Mouse (Mus musculus) bone marrow, adult 2 months (tissue): ENCODE measurements around the gene Alyref. TPM values are rescaled to one million over a fixed set of nuclear protein-coding genes. Genes with fewer than 3 reads are reported as not detected.
"Not testable (repeated sequence)": the region's sequence is repeated elsewhere in the genome, so short reads cannot be mapped to it uniquely, and the experiment has no call there.

Experiments used
- H3K27ac ChIP-seq: fragments of 200-500 bp; 2 replicates; pipeline ENCODE4 v1.5.1; 2012; ENCODE audit warnings: low read depth, mild to moderate bottlenecking, control low read depth, inconsistent platforms, low read length; ENCODE audit not compliant: control insufficient read depth, poor library complexity, insufficient read depth
- H3K4me1 ChIP-seq: fragments of 200-500 bp; 2 replicates; pipeline ENCODE4 v1.6.1; 2011; ENCODE audit warnings: low read length; ENCODE audit not compliant: control insufficient read depth, insufficient read depth
- H3K4me3 ChIP-seq: fragments of 200-500 bp; replicated peaks from 2 replicates; pipeline ENCODE3; 2011; ENCODE audit warnings: mild to moderate bottlenecking, low read depth, low read length, control low read depth; ENCODE audit not compliant: control insufficient read depth
- CTCF ChIP-seq: fragments of 200-500 bp; IDR thresholded peaks from 2 replicates; pipeline ENCODE4 v1.5.1; 2011; ENCODE audit warnings: low read length, control low read depth; ENCODE audit not compliant: control insufficient read depth, insufficient read depth
- POLR2A ChIP-seq: fragments of 200-500 bp; IDR thresholded peaks from 2 replicates; pipeline ENCODE4 v1.6.1; 2011; ENCODE audit warnings: low read depth, mild to moderate bottlenecking, control low read depth, low read length, borderline replicate concordance; ENCODE audit not compliant: control insufficient read depth
- WGBS: fragments of 180-500 bp; shearing (Covaris S2); methylation state at CpG from one replicate; pipeline ENCODE4 v1.1.7; 2018; 5-methylcytosine and 5-hydroxymethylcytosine counted together
- polyA plus RNA-seq: library from polyadenylated mRNA; stranded (reverse); fragments of >200 nt; gene quantifications from 2 replicates; pipeline ENCODE4 v1.2.4, GENCODE M21; 2011; ENCODE audit warnings: low replicate concordance; ENCODE audit not compliant: missing spikeins, insufficient read depth, insufficient read length

The Alyref gene
- polyA plus RNA-seq, 1 experiment = 174 TPM

DNA sequence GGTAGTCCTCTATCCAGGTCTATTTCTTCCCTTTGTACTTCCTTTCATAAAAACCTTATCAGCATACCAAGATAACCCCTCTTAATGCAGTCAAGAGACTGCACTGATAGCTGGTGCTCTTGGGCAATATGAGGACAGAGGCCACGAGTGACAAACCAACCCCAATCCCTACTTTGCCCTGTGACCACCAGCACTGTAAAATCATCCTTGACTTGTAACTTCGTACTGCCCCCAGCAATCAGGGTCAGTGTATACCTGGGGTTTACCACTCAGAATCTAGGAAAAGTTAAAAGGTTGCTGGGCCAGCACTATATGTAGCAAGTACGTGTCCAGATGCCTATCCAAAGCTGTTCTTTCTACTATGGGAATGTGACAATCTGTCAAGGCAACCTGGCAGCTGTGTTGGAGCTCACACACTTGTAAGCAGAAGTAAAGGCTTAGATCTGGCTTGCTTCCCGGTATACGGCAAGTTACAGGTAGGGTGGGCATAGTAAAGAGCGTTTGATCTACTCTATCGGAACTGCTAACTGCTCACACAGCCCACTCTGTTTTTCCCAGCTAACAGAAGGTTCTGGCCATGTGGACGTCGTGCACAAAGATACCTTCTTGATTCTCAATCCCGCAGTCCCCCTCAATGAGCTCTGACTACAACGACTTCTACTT lies 26.3 kb downstream of the Alyref start:
- TF ChIP-seq POLR2A = no peak
- no peak for TF ChIP-seq CTCF
- 6% methylated on average over 11 of the region's 11 CpGs for WGBS
- peak overlapping the region; percentile 93 for H3K27ac ChIP-seq
- H3K4me3 ChIP-seq = peak overlapping the region; percentile 97
- peaks cover 3% of the 10 kb centered on the region; the same call in 1 of the 2 replicates for H3K4me1 ChIP-seq

DNA sequence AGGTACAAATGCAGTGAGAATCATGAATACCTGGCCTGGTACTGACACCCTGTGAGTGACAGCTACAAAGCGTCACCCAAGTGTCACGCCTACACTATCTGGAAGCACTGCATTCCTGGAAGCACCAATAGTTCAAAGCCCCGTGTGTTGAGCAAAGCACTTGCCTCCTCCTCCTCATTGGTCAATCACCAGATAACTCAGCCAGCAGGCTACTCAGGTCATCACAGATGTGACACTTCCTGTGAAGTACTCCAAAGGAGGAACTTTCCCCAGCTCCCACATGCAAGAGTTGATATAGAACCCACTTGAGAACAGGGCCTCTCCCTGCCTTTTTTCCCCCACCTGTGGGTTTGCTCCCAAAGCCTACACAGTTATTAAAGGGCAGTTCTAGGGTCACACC lies 27.0 kb downstream of the Alyref start:
- Histone ChIP-seq H3K27ac (no peak overlapping the region), H3K4me1 (peaks cover 3% of the 10 kb centered on the region; the same call in 1 of the 2 replicates), H3K4me3 (no peak overlapping the region)
- WGBS = 31% methylated on average over 3 of the region's 3 CpGs
- TF ChIP-seq POLR2A = no peak
- TF ChIP-seq CTCF = no peak

DNA sequence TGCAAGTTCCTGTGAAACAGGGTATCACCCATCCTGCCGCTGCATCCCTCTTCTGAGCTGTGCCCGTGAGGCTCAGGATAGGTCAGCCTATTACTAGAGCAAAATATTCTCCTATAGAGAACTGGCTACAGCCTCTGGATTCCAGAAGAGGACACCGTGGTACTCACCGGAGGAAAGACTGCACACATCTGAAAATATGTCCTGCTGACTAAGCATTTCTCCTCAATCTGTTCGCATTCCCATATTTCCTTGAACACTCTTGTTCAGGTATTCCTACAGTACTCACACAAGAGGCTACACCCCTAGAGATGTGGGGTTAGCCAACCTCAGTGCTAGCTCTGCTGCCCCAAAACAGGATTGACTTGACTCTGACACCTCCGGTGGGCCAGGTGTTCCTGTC lies 29.8 kb downstream of the Alyref start:
- Histone ChIP-seq H3K4me1 (peaks cover 2% of the 10 kb centered on the region; the same call in 1 of the 2 replicates), H3K4me3 (no peak overlapping the region), H3K27ac (no peak overlapping the region)
- 87% methylated on average over 6 of the region's 6 CpGs for WGBS
- TF ChIP-seq POLR2A = no peak
- TF ChIP-seq CTCF = no peak

DNA sequence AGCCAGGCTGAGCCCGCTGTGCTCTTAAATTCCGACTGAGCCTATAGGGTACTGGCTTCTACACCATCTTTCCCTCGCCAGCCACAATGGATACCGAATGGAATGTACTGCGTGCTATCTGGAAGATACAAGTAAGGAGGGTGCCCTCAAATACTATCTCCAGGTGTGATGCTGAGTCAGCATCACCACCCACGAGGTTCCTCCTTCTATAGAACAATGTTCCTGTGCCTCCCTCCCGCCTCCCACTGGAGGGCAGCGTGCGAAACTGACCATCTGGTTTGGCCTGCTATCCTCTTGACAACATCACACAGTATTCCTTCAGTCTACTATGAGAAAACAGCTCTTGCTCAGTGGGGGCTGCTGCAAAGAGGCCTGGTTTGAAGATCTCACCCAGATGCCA lies 33.1 kb downstream of the Alyref start:
- no peaks in the 10 kb centered on the region for H3K4me1 ChIP-seq
- no peak overlapping the region for H3K4me3 ChIP-seq
- no peak overlapping the region for H3K27ac ChIP-seq
- WGBS = 78% methylated on average over 9 of the region's 9 CpGs
- no peak for TF ChIP-seq CTCF
- TF ChIP-seq POLR2A = no peak

DNA sequence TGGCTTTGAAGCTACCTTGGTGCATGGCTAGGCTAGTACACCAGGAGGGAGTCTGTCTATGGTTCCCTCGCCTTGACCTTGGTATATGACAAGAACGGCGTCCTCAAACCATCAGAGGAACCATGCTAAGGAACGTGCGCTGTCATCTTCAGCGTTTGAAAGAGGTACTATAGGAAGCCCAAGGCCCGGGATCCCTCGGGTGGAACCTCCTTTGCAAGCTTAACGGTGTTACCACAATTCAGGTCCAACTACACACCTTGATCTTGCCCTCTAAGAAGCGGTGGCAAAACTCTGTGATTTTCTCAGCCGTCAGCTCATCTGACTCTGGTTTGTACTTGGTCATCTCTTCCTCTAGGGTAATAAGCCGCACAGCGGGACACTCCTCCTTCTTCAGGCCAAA lies 35.2 kb downstream of the Alyref start:
- Histone ChIP-seq H3K4me3 (no peak overlapping the region), H3K4me1 (no peaks in the 10 kb centered on the region), H3K27ac (no peak overlapping the region)
- WGBS = 94% methylated on average over 13 of the region's 13 CpGs
- TF ChIP-seq POLR2A (no peak), CTCF (no peak)

DNA sequence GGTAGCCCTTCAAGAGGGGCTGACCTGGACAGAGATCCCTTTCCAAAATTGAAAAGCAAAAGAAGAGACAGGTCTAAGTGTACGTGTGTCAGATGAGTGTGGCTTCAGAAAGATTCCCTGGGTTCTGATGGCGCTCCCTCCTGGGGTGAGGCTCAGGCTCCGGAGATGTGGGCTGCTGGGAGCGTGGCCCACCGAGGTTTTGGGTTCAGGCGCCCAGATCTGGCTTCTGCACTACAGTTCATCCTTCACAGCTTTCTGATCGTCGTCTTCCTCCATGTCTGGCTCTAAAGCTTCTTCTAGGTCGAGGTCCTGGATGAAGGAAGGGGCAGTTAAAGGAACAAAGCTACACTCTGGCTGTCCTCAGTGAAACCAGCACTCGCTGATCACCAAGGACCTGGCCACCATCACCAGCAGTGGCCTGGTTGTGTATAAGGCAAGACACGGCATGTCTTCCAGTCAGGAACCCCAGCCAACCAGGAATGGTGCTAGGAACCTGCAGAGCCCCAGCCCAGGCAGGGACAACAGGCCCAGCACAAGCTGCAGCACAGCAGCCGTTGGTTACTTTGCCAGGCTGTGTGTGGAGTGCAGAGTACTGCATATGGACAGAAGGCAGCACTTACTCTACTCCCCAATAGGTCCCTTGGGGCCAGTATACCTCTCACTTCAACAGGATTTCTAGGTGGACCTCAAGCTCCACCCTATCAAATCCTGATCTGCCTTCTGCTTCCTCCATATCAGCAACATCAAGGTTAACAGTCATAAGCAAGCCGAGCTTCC lies 37.0 kb downstream of the Alyref start:
- no peak for TF ChIP-seq POLR2A
- TF ChIP-seq CTCF = no peak
- 86% methylated on average over 13 of the region's 13 CpGs for WGBS
- no peak overlapping the region for H3K4me3 ChIP-seq
- no peaks in the 10 kb centered on the region for H3K4me1 ChIP-seq
- no peak overlapping the region for H3K27ac ChIP-seq

DNA sequence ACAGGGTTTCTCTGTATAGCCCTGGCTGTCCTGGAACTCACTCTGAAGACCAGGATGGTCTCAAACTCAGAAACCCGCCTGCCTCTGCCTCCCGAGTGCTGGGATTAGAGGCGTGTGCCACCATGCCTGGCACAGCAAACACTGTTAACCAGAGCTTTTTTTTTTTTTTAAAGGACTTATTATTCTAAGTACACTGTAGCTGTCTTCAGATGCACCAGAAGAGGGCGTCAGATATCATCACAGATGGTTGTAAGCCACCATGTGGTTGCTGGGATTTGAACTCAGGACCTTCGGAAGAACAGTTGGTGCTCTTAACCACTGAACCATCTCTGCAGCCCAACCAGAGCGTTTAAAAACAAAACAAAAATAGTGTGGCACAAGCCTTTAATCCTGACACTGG lies 39.3 kb downstream of the Alyref start:
- not testable (repeated sequence) for H3K4me3 ChIP-seq, H3K4me1 ChIP-seq, H3K27ac ChIP-seq
- WGBS = 77% methylated on average over 6 of the region's 6 CpGs

DNA sequence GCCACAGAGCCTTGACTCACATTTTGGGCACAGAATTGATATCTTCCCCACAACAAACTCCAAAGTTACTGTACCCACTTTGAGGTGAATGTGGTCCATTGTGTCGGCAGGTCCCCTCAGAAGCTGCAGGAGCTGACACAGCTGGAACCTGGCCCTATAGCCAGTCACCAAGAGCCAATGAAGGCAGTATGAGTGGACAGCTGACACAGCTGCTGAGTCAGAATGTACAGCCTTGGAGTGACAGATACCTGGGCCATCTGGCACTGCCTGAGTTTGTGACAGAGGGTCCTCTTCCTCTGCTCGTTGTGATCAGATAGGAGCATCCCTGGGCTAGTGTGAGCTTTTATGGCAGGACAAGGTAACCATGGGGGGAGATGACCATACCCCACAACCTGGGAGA lies 42.9 kb downstream of the Alyref start:
- Histone ChIP-seq H3K4me1 (no peaks in the 10 kb centered on the region; the same call in 1 of the 2 replicates), H3K4me3 (no peak overlapping the region), H3K27ac (no peak overlapping the region)
- 63% methylated on average over 2 of the region's 2 CpGs for WGBS
- no peak for TF ChIP-seq CTCF
- TF ChIP-seq POLR2A = no peak

DNA sequence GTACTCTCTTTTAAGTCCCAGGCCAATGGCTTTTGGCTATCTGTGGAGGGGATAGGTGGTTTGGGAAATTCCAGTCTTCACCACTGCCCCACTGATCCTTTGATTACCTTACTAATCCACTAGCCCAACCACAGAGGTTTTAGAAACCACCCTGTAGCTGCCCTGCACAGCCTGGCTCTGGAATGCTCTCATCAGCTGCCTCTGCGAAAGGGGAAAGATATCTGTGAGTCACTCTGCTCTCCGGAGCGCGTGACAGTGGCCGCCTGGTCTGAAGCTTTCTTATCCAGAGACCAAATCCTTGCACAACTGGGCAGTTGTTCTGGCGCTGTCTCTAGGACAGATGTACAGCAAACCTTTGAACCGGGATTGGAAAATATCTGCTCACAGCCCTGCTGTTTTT lies 43.3 kb downstream of the Alyref start:
- no peak overlapping the region for H3K27ac ChIP-seq
- H3K4me1 ChIP-seq = peaks cover 3% of the 10 kb centered on the region
- no peak overlapping the region for H3K4me3 ChIP-seq
- TF ChIP-seq POLR2A = no peak
- no peak for TF ChIP-seq CTCF
- 76% methylated on average over 7 of the region's 7 CpGs for WGBS
